Mouse (Mus musculus) B cell, adult 62 days (primary cell): ENCODE results near the gene Emc10. TPM values are rescaled to one million over a fixed set of nuclear protein-coding genes. Genes with fewer than 3 reads are reported as not detected.

ENCODE experiments used
- total RNA-seq: library from RNA; stranded (reverse); gene quantifications from 4 replicates; pipeline ENCODE4 v1.2.4, GENCODE M21; 2023

Emc10 gene
- total RNA-seq = 68.3 to 80.4 TPM (median 71.3 TPM) in 4 replicates

DNA sequence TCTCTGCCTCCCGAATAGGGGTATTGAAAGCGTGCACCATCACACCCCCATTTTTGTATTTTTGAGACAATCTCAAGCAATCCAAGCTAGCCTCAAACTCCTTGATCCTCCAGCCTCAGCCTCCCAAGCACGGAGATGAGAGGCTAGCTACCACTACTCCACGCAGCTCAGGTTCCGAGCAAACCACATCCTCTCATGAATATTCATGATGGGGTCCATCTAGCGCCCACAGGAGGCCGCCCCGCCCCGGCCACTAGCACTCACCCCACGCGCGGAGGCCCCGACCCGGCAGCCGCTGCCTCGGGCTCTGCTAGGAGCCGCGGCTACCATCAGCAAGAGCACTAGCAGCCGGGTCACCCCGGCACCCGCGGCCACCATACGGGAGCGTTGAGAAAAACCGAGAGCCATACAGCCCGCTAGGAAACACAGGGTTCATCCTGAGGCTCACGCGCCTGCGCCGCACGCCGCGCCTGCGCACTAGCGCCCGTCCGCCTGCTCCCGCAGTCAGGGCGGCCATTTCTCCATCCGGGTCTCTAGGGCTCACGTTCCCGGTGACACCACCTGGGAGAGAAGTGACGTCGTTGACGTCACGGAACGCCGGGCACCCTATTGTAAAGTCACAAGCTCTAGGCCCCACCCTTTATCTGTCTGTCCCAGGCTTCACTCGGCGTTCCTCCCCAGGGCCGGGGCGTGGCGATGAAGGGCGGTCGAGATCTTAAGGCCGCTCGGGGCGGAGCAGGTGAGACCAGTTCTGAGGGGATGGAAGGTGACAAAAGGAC, at the start of gene Emc10, which contains the start of gene Fam71e1:
Emc10 (minus strand) TSS at position 538 of the 779 bp plus-strand sequence.
Fam71e1 (plus strand) TSS at position 590 of the 779 bp plus-strand sequence.

DNA sequence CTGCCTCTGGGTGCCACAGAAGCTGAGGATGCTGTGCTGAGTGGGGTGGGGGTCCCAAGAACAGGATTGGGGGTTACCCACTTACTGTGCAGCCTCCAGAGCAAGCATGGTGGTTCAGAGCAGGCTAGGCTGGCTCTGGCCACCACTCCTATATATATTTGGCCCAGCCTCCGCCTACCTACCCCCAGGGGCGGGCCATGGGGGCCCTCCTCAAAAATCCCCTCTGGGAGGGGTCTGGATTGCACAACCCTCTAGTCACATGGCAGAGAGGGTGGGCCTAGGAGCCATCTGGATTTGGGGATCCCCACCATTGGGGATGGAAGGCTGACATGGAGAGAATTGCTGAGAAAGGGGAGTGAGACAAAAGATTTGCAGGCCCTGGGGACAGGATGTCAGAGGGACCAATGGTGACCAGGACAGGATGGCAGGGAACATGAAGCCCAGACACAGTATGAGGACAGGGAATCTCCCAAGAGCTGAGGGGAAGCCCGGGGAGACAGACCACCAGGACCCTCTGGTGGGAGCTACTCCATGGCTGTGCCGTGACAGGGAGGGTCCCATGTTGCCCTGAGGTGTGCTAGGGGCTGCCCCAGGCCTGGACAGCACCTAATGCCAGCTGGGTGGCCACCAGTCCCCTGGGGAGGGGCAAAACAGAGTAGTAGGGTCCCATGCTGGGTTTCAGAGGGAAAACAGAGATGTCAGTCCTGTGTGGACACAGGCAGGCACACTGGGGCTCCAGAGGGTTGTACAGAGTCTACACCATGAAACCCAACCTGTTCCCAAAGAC, 35.8 kb upstream of the Emc10 start, which contains the start of gene Spib:
Spib (minus strand) TSS at position 126 of the 787 bp plus-strand sequence.

GRCm38 (mm10) chr7:44524502-44524901, 28.2 kb upstream of the Emc10 start, which contains the start of gene Mybpc2:
Mybpc2 (minus strand) TSS chr7:44524656.

DNA sequence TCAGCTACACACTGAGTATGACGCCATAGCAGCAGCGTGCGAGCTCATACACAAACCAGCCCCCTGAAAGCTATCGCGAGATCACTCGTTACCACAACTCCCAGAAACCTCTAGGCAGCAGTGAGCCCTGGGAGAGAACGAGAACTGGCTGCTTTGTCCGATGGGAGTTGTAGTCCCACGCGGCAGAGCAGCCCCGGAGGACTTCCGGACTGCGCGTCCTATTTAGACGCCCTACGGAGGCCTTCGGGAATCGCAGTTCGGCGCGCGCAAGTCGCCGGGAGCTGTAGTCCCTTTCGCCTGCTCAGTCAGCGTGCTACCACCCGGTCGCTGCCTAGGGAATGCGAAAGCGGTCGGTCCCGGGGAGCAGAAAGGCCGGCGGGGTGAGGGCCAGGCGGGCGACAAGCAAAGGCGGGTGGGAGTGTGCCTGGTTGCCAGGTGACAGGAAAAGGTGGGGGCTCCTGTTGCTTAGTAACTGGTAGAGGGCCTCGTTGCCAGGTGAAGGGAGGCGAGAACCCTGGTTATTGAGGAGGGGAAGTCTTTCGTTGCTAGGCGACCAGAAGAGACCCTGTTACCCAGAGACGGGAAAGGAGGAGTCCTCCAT, 28.4 kb downstream of the Emc10 start, which contains the start of gene Josd2:
Josd2 (plus strand) TSS at position 170 of the 601 bp plus-strand sequence.

DNA sequence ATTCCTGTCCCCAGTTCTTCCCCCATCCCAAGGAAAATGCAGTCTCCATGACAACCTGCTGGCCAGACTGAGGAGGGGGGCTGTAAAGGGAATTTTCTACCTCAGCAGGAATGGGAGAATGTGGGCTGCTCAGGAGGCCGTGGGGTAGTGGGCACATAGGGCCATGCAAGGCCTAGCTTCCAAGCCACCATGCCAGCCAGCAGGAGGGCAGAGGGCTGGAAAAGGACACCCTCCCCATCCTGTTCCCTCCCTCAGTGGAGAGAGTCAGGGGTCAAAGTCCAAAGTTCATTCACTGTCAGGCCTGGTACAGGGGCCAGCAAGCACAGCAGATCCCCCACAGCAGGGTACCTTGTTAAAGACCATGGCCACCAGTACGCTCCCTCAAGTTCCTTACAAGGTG, 31.2 kb downstream of the Emc10 start, which contains the start of gene Aspdh:
Aspdh (plus strand) TSS at position 281 of the 400 bp plus-strand sequence.

Other genes with a start within 250 kb of the Emc10 start
- gene 1700028J19Rik, start 249.8 kb downstream of the Emc10 start, total RNA-seq = 0.81 to 2.1 TPM (median 1.7 TPM) in 4 replicates
- 172 to 193 TPM (median 186 TPM) in 4 replicates for gene 2410002F23Rik, start 249.8 kb downstream of the Emc10 start, total RNA-seq
- gene Acp4, start 239.2 kb downstream of the Emc10 start, total RNA-seq = not detected in 4 replicates
- not detected in 4 replicates for gene Gm15517, start 235.1 kb downstream of the Emc10 start, total RNA-seq
- 1.7 to 2.6 TPM (median 2.3 TPM) in 4 replicates for gene Clec11a, start 189.6 kb downstream of the Emc10 start, total RNA-seq
- 37.6 to 51.0 TPM (median 41.9 TPM) in 4 replicates for gene Shank1, start 186.3 kb downstream of the Emc10 start, total RNA-seq
- not detected in 4 replicates for gene Syt3, start 112.4 kb downstream of the Emc10 start, total RNA-seq
- not detected in 4 replicates for gene 1700008O03Rik, start 110.7 kb downstream of the Emc10 start, total RNA-seq
- not detected in 4 replicates for gene Lrrc4b, start 67.5 kb downstream of the Emc10 start, total RNA-seq
- not detected in 4 replicates for gene Aspdh, start 31.1 kb downstream of the Emc10 start, total RNA-seq
- gene Josd2, start 28.5 kb downstream of the Emc10 start, total RNA-seq = 52.2 to 62.7 TPM (median 54.5 TPM) in 4 replicates
- gene Fam71e1, start 52 bp upstream of the Emc10 start, total RNA-seq = 10.1 to 16.1 TPM (median 11.9 TPM) in 4 replicates
- gene Mybpc2, start 28.1 kb upstream of the Emc10 start, total RNA-seq = 14.6 to 19.3 TPM (median 15.8 TPM) in 4 replicates
- gene Spib, start 35.5 kb upstream of the Emc10 start, total RNA-seq = 425 to 467 TPM (median 446 TPM) in 4 replicates
- 148 to 155 TPM (median 150 TPM) in 4 replicates for gene Pold1, start 52.3 kb upstream of the Emc10 start, total RNA-seq
- 391 to 409 TPM (median 403 TPM) in 4 replicates for gene Nr1h2, start 57.4 kb upstream of the Emc10 start, total RNA-seq
- gene Napsa, start 75.9 kb upstream of the Emc10 start, total RNA-seq = 536 to 582 TPM (median 560 TPM) in 4 replicates
- 24.2 to 30.1 TPM (median 26.7 TPM) in 4 replicates for gene Kcnc3, start 94.1 kb upstream of the Emc10 start, total RNA-seq
- 0.27 TPM in 1 of 4 replicates, not detected in the others for gene Myh14, start 174.3 kb upstream of the Emc10 start, total RNA-seq
- gene Izumo2, start 212.2 kb upstream of the Emc10 start, total RNA-seq = not detected in 4 replicates